Mouse (Mus musculus): Measurements from ENCODE around the gene Uxs1.

Uxs1 gene

DNA sequence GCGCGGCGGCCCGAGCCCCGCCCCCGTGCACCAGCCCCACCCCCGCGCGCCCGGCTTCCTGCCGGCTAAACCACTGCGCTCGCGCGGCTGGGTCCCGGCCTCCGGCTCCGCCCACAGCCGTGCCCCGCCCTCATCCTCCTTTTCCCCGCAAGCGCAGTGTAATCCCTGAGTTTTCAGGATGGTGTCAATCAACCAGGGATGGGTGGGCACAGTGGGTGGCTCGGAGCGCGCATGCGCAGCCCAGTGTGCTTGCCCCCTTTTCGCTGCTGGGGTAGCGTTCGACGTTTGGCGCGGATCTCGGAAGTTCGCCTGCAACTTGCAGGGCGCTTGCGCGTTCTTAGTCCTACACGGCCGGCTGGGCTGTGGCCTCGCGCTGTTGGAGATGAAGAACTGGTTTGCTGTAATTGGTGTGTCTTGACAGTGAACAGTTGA is at the start of gene Uxs1:
Gene Uxs1 (minus strand): TSS at position 38 of the 432 bp plus-strand sequence.
- peak; percentile 99 for DNase-seq

- no peak for DNase-seq
Measured at GRCm38 (mm10) chr1:43877233-43877632, 49.6 kb upstream of the Uxs1 start.

- no peak for DNase-seq
Measured at GRCm38 (mm10) chr1:43871116-43871515, 43.5 kb upstream of the Uxs1 start.

DNA sequence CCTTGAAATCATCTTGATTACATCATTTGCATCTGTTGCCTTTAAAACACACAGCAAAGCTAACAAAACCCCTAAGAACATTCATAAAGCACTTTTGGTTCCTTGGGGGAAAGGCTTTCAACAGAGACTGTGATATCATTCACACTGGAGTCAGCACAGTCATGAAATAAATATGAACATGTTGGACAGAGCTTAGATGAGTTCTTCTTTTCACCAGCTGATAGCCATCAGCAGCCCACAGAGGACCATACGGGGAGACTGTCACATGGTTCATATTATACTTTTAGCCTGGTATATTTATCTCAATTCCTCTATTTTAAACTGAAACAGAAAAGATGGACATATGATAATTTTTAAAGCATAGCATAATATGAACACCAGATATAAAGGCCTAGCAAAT is 40.9 kb upstream of the Uxs1 start:
- no peak for DNase-seq

DNA sequence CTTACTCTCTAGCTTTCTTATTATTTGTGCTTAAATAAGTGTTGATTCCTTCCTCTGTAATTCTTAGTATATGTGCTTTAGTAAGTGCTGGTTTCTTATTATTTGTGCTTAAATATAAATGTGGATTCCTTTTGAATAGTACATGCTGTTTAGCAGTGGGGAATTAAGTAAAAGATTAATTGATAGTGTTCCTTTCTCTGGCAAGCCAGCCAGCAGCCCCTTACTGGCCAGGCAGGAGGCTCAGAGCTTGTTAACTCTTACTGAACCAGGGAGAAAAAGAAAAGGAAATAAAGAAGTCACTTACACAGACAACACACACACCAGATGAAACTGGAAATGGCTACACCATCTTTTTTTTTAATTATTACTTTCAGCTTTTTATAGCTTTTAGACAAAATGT is 37.2 kb upstream of the Uxs1 start:
- no peak for DNase-seq

DNA sequence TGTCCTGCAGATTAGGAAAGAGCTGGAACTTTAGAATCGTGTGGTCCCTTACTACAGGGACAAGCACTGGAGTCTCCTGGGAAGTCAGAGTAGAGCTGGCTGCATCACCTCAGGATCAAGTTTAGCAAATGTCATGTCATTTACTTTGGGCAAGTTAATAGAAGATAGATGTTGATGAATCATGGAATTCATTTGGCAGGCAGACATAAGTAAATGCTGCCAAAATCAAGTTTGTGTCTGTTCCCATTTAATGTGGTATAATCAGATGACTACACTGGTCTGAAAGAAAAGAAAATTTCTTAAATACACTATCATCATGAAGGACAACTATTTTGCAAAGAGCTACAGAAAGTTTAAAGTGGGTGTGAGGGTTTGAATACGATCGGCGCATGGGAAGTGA is 35.0 kb upstream of the Uxs1 start:
- DNase-seq: no peak

GRCm38 (mm10) chr1:43858988-43859387 is 31.4 kb upstream of the Uxs1 start:
- no peak for DNase-seq

DNA sequence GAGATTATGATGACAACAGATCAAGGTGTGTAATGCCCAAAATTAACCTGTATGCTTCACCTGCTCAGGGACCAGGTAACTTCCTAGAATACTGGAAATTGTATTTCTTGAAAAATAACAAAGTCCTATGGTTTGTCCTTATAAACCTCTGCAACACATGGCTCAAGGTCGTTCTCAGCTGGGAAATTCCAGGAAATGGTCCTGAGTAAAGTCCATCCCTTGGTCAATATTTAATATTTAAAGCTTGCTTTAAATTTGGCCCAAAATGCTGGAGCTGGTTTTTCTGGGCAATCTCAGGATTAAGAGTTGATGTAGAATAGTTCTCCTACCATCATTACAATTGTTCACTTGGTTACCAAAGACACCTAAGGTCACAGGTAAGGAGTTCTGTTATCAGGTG is 30.1 kb upstream of the Uxs1 start:
- no peak for DNase-seq

- no peak for DNase-seq
Measured at GRCm38 (mm10) chr1:43855591-43855990, 28.0 kb upstream of the Uxs1 start.

DNA sequence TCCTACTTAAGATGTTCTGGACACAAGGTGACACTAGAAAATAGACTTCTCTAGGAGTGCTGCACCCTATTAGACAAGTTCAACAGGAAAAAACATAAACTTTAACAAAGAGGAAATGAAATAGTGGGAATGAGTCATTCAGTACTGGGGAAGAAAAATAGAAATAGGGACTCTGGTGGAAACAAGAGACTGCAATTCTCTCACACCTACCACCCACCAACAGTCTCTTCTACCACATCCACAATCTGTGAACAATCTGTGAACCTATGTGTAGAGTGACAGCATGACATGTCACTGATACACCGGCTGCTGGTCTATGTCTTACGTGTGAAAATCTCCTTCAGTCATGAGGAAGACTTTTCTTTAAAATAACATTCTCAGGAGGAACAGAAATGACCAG is 15.8 kb upstream of the Uxs1 start:
- no peak for DNase-seq

DNA sequence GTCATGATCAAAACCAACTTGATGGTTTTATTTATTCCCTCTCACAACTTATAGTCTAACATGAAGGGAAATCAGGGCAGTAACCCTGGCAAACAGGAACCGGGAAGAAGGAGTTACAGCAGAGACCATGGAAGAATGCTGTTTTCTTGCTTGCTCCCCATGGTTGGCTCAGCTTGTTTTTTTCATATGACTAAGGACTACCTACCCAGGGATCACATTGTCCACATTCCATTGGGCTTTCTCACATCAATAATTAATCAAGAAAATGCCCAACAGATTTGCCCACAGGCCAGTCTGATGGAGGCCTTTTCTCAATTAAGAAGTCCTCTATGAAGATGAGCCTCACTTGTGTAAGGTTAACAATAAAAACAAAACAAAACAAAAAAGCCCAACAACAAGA is 9.6 kb upstream of the Uxs1 start:
- no peak for DNase-seq

- DNase-seq: no peak
Measured at GRCm38 (mm10) chr1:43830096-43830495, 2.5 kb upstream of the Uxs1 start.

DNA sequence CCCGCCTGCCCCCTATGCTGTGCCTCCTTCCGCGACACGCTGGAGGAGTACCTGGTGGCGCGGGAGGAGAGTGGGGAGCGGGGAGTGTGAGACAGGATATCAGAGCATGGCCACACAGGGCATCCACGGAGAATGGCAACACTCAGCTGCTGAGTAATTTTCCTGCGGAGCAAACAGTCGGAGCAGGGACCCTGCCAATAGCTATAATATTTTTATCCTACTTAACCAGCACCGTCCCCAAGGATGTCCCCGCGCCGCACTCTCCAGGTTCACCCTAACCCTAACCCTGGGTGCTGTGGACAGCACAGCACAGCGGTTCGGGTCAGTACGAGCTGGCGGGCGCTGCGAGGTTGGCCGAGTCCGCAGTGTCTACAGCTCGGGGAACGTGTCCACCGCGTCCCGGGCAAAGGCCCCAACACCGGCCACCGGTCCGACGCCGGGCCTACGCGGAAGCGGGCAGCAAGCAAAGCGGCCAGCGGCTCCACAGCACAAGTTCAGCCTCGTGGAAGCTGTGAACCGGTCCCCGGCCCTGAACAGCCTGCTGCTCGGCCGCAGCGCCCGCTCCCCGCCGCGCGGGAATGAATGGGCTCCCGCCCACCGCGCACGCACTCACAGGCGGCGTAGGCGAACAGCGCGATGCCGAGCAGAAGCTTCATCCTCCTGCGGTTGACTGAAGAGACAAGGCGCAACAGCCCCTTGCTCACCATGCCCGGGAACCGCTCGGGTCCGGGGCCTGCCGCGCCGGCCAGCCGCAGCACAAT is 418 bp downstream of the Uxs1 start:
- DNase-seq: peak; percentile 71

DNA sequence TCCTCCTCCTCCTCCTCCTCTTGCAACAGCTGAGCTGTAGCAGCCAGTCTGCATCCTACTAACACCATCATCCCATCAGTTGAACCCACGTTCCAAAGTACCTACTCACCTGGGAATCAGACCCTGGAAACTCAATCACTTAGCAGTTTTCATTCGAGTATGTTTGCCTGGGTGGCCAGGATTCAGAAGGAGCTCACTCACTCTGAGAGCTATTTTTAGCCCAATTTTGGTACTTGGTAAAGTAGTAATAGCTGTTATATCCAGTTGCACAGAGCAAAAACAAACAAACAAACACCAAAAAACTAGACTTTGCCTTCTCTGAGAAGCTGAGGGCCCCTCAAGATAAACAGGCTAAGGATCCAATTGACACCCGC is 985 bp downstream of the Uxs1 start:
- DNase-seq: no peak

GRCm38 (mm10) chr1:43823406-43823805 is 4.2 kb downstream of the Uxs1 start:
- DNase-seq: no peak

DNA sequence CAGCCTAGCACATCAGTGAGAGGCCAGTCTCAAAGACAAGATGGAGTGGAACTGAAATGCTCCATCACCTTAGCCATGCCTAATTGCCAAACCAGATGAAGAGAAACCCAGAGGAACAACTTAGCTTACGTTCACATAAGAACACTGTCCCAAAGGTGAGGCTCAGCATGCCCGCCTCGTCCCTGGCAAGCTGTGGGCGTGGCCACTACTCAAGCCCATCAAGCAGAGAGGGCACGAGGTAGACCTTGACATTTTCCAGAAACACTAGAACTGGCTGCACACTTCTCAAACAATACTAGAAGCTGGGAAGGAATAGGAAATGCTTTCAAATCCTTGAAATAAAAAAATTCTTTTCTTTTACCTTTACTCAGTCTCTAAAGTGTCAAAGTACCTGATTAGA is 5.0 kb downstream of the Uxs1 start:
- no peak for DNase-seq

DNA sequence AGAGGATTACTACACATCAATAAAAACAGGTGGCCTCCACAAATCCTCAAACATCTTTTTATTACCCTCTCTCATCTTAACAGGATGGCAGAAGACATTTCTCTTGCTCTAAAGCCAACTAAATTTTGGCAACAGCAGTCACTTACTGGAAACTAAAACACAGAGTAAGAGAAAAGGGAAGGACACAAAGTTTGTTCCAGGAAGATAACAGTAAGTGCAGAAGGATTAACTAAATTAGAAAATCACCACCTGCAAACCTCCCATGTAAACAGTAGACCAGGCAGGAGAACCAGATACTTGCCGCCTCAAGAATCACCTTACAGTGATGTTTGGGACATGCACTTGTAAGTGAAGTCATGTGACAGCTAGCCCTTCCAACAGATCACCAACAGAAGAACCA is 5.8 kb downstream of the Uxs1 start:
- no peak for DNase-seq

DNA sequence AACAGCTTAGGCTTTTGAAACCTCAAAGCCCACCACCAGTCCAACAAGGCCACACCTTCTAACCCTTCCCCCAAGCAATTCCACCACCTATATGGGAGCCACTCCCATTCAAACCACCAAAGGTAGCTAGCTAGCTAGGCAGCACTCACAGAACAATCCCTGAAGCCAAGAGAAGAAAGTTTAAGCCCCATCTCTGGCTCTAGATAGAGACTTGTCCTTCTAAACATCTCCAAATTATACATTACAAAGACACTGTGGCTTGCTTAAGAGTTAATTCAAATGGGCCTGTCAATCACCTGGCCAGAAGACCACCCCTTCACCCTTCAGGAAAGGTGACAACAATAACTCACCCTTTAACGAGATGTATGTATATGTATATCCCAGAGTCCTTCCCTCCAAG is 7.0 kb downstream of the Uxs1 start:
- no peak for DNase-seq

- DNase-seq: no peak
Measured at GRCm38 (mm10) chr1:43819091-43819490, 8.5 kb downstream of the Uxs1 start.

- no peak for DNase-seq
Measured at GRCm38 (mm10) chr1:43818356-43818755, 9.2 kb downstream of the Uxs1 start.

GRCm38 (mm10) chr1:43811764-43812163 is 15.8 kb downstream of the Uxs1 start:
- no peak for DNase-seq

DNA sequence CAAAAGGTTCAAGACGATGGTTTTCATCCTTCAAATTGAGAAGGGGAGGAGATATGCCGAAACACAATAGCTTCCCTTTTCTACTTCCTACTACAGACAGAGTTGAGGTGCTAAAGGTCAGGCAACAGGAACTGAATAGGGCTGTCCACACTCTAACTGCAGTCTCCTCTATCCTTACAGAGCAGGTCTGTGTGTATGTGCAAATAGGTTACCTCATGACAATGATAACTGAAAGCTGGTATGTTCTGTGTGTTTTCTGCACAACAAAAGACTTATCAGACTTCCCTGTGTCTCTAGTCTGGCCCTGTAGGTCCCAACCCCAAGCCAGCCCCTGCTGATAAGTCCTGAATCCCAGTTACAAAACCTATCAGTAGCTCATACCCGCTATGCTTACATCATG is 16.5 kb downstream of the Uxs1 start:
- no peak for DNase-seq

DNA sequence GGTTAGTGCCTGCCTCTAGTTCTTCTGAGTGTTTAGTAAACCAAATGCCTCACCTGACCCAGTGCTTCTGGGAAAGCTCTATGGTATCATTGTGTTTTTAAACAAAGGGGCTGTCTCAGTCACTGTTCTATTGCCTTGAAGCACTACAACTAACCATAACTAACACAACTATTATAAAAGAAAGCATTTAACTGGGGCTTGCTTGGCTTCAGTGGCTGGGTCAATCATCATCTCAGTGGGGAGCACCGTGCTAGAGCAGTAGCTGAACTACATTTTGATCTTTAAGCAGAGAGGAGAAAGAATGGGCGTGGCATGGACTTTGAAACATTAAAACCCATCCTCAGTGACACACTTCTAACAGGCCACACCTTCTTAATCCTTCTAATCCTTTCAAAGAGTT is 18.2 kb downstream of the Uxs1 start:
- DNase-seq: no peak

DNA sequence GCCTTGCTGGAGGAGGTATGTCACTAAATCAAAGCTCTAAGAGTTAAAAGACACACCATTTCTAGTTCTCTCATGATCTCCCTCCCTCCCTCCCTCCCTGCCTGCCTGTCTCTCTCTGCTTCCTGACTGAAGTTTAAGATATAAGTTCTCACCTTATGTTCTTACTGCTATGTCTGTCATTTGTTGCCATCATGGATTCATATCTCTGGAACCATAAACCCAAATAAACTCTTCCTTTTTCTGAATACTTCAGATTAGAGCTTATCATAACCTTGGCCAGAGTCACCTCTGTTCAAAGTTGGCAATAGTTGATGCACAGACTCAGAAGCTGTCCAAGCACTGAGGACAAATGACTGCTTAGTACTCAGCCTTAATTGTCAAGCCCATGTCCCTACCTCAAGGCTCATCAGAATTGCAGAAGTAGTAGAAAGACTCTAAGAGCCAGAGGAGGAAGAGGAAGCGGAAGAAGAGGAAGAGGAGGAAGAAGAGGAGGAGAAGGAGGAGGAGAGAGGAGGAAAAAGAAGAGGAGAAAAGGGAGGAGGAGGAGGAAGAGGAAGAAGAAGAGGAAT is 23.6 kb downstream of the Uxs1 start:
- no peak for DNase-seq

- DNase-seq: no peak
Measured at GRCm38 (mm10) chr1:43798048-43798447, 29.6 kb downstream of the Uxs1 start.
